Mouse (Mus musculus): Measurements from ENCODE around the gene Atg10.
"Not testable (repeated sequence)": the region's sequence is repeated elsewhere in the genome, so short reads cannot be mapped to it uniquely, and the experiment has no call there.

The Atg10 gene

DNA sequence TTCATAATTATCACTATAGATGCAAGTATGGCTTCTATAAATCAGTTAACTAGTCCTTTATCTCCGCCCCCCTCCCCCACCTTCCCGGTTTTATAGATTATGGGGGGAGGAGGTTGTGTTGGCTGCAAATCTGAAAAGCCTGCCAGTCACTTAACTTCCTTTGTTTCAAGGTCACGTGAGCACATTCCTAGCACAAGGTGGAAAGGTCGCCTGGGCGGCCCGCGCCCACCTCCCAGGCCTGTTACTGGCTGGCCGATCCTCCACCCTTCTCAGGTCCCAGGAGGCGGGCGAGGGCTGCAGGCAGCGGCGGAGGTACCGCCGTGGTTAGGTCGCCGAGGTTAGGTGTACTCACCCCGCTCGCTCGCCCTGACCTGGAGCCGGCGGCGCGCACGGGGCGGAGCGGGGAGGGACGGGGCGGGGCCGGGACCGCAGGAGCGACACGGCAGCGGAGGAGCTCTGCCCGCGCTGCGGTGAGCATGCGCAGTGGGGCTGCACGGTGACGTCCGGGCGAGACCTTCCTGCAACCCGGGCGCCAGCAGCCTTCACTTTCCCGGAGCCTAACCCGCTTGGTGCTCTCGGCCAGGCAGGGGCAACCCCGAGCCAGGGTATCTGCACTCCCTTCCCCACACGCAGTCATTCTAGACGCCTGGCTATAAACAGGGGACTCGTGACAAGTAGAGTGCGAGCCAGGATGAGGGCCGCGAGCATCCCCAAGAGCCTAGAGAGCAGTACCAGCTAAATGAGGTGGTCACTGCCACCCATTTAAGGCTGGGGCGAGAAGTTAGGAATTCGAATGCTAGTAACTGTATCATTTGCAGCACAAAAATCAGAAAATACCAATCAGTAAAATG lies at the start of gene Atg10:
Gene Atg10, minus strand, starts transcription at position 382 of the 851 bp plus-strand sequence.
- peak; percentile 96 for DNase-seq

DNA sequence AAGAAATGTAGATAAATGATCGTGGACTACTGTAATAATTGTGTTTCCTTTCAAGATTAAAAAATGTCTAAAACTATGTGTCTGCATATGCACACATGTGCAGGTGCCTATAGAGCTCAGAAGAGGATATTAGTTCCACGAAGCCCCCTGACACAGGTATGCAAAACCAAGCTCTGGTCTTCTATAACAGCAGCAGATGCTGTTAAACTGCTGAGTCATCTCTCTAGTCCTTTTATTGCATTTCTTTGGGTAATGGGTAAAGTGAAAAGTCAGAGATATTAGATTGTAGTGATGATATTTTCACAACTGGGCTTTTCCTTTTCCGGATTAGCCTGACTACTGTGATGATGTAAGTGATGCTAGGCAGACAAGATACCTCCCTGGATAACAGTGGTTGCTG lies 28.6 kb upstream of the Atg10 start:
- no peak for DNase-seq

DNA sequence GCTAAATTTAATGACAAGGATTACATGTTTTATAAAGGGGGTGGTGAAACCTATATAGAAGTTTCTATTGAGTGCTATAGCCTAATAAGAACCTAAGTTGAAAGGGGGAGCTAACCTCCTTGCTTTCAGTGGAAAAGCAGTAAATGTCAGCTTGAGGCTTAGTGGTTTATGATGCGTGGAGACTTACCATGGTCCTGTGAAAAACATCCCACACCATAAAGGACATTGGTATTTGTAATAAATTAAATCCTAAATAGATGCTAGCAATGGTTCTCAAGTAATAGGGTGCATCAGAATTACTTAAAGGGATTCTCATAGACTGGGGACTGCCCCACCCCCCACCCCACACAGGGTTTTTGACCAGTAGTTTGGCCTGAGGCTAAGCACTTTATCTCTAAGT lies 27.9 kb upstream of the Atg10 start:
- no peak for DNase-seq

DNA sequence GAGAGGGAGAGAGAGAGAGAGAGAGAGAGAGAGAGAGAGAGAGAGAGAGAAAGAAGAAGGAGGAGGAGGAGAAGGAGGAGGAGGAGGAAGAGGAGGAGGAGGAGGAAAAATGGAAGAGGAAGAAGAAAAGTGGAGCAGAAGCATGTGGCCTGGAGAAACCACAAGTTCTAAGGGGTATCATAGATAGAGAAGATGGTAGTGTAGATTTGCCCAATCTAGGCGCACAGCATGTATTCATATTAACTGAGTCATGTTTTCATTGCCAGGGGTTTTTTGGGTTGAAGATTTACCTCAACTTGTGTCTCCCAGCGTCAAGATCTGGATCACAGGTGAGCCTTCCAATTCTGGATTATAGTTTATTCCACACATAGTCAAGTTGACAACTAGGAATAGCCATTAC lies 26.3 kb upstream of the Atg10 start:
- DNase-seq, result not testable (repeated sequence)

DNA sequence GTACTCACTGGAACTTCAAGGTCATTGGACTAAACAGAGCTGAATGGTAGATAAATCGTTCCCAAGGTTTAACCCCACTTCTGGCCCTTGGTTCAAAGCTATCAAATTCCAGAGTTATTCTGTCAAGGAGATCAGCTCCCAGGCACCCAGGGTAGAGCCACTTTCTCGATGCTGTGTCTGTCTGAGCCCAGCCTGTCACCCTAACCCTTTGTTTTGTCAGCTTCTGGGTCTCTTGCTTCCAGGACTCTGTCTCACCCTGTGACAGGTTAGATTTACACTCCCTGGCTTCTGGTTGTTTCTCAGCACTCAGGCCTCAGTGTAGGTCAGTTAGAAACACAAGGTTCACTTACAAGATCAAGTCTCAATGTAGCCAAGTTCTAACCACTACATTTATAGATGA lies 22.7 kb upstream of the Atg10 start:
- DNase-seq, result no peak

DNA sequence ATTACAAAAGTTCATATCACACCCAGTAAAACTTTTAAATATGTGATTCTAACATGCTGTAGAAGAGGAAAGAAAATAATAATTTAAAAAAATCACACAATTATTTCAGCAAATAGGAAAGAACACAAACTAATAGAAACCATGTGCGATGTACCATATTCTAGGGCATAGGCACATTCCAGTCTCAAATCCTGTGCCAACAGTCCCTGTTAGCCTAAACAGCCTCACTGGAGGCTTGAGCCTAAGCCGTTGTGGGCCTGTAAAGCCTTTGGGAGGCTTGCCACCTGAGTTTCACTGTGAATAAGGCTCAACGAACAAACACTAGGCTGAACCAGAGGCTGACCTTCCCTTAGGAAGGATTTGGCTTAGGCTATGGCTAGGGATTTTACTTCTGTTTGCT lies 14.2 kb upstream of the Atg10 start:
- DNase-seq, result no peak

DNA sequence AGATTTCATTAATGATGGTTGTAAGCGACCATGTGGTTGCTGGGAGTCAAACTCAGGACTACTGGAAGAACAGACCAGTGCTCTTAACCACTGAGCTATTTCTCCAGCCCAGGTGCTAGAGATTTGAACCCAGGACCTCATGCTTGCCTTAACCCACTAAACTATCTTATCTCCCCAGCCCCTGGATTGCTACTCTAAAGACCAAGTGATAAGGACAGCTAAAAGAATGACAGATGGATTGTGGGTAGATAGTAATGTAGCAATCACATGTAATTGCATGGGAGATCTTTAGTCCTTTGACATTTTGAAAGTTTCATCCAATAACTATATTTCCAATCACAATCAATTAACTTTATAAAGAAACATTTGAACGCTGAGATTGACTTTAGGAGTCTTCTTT lies 13.1 kb upstream of the Atg10 start:
- DNase-seq, result no peak

DNA sequence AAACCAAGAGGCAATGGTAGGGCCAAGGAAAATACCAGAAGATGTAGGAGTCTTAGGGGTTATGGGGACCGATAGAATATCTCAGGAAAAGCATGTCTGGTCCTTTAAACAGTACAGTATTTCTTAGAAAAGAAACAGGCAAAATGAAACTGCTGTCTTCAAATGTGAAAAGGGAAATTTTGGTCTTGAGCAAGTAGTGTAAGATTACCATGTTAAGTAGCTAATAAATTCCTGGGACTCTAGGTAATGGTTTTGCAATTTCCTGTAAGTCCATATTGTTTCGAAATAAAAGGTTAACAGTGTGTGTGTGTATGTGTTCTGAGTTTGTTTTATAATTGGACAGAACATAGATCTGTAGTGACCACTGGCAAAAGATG lies 658 bp upstream of the Atg10 start:
- no peak for DNase-seq

DNA sequence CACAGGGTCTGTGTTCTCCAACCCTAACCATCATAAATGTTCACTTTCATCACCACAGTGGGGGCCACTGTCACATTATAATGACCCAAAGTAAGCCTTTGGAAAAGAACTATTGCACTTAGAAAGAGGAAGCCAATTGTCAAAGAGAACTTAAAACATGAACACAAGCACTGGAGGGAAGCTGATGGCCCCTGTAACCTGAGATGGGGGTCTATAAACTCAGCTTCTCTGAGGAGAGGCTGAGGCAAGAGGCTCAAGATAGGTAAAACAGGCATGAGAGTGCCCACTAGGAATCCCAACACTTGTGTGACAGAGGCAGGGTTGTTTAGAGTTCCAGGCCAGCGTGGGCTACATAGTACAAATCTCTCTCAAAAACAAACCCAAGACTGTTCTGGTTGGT lies 705 bp downstream of the Atg10 start:
- no peak for DNase-seq

DNA sequence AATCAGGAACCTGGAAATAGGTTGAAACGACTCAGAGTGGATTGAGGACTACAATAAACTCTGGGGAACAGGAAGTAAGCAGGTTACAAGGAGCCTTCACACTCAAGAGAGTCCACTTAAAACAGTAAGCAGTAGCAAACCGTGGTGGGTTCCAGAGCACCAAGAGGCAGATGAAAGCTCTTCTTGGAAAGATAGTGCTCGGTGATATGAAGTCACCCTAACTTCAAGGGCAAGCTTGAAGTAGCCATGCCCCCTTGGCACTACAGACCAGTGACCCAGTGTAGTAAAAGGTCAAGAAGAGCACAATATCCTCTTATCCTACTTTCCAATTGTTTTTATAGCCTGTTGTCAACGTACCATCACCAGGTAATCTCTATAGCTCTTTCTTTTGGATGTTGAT lies 2.1 kb downstream of the Atg10 start:
- DNase-seq, result no peak

DNA sequence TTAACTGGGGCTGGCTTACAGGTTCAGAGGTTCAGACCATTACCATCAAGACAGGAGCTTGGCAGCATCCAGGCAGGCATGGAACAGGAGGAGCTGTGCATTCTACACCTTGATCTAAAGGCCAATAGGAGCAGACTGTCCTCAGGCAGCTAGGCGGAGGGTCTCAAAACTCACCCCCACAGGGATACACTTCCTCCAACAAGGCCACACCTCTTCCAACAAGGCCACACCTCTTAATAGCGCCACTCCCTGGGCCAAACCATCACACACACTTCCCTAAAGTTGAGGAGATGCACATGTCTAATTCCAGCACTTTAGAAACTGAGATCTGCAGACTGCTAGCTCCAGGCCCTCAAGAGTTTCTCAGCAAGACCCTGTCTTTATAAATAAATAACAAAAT lies 6.1 kb downstream of the Atg10 start:
- DNase-seq, result no peak

DNA sequence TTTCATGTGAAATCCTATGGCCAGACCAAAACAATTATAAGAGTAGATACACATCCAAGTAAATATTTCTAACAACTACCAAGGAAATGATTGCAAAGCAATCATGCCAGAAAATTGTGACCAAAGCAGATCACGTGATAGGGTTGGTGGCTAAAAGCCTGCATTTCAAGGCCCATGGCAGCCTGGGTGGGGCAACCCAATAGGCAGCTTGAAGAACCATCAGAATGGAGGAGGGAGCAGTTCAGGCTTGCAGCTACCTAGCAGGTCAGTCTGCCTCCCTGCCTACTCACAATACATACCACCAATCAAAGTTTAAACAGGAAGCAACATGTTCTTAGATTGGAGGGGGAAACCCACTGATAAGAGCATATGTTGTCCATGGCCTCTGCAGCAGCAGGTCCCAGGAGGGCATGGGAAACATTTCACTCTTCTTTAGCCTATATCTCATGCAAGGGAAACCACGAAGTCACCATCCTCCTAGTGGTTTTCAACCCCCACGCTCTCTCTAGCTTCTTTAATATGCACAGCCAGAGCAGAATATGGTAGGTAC lies 7.0 kb downstream of the Atg10 start:
- DNase-seq, result no peak

DNA sequence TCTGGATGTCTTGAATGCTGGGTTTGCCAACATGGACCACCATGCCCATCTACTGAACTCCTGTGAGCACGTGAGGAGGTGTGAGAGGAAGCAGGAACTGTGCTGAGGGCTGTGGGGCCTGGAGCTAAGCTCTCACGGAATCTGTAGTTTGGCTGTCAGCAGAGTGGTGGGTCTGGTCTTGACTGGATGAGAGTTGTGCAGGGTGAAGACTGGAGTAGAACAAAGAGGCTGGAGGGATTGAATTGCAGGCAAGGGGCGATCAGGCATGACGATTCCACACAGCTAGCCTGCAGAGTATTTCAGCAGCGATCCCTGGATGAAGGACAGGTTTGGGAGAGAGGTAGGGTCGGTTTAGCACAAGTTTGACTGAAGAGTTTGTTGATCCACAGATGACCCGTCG lies 10.8 kb downstream of the Atg10 start:
- no peak for DNase-seq

DNA sequence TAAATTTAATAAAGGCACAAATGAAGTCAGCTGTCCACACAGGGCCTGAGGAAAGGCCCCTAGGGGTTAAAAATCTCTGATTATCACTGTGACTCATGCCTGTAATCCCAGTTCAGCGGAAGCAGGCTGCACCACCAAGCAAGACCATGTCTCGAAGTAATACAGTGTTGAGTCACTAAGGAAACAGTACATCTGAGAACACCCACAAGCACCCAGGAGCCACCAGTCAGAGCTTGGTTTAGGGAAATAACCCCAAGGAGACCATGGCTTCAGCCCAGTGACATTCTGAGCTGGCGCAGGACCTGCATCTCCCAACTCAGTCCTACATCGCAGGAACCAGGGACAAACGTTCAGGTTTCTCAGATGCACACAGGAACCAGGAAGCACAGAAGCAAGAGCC lies 17.5 kb downstream of the Atg10 start:
- no peak for DNase-seq

DNA sequence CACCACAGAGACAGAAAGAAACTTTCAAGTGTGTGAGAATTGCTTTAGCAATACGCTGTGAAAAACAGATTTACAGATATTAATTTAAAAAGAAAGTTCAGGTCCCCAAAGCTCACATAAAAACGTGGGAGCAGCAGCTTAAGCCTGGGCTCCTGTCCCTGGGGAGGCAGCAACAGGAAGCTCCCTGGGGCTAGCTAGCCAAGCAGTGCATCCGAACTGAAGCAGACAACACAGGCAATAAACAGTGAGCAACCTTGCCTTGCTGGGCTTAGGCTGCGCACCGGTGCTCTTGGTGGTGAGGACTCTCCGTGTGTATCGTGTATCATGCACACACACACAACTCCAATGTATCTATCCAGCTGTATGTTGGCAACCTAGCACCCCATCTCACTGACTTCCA lies 21.2 kb downstream of the Atg10 start:
- DNase-seq, result no peak

DNA sequence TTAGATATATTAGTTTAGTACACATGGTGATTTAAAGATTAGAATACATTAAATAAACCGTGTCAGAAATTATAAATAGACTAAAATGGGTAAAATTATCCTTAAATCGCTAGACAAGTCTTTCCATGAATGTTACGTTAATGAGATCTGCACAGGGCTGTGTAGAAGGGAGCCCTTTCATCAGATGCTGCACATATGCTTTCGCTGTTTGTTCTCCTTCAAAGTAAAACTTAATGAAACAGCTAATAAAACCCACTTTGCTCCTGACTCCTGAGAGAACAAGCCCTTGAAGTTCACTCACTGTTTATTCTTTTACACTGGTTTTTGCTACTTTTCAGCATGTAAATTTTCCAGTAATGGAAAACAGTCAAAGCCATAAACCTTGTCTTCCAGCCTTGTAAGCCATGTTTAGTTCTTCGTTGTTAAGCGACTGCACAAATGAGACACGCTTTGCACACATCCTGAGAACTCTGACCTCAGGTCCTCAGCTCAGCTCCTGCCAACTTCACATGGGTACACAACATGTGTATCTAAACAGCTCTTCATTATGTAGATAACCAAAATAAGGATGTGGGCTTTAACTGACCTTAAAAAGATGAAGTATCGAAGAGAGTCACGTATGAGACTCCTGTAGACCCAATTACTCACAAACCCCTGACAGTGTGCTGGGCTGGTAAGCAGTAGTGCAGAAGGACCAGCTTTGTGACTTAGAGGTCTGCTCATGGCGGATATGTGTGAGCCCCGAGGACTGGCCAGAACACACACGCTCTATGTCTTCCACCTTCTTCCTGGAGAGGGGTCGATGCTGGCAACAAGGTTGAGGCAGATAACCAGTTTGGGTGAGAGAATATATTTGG lies 36.2 kb downstream of the Atg10 start:
- DNase-seq, result no peak

DNA sequence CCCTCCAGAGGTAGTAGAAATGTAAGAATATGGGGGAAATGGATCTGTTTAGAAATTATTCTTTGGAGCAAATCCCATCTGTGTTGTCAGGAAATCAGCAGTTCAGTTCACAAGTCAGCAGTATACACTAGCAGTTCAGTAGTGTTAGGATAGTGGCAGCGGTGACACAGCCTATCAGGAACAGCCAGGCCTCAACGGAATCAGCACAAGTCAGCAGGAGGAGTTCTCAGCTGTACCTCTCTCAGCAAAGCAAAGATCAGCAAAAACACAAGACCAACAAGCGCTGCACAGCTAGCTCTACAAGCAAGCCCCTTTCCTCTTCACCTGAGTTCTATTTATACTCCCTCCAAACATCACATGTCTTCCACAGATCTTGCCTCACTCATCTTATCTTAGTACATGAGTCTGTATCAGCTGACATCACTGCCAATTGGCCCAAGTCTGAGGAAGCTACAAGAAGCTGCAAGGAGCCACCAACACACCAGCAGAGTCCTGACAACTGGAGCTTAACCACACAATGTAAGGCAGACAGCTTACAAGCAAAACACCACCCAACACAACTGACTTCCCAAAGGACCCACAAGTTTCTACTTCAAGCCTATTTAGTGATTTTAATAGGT lies 38.4 kb downstream of the Atg10 start:
- DNase-seq, result no peak

DNA sequence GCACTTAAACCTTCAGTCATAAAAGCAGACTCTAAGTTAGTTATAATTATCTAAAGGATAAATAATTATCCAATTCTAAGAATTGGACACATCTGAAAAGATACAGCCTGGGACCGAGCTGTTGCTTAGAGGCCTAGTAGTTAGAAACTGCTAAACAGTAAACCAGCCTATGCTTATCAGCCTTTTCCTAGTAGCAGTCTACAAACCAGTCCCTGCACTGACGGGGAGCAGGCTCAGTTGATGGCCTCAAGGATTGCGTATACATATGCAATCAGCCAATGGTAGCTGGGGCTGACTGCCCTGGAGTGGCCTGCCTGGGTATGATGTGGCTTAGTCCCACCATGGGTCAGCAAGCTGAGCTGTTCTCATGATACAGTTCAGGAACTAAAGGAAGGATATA lies 39.5 kb downstream of the Atg10 start:
- DNase-seq, result no peak

DNA sequence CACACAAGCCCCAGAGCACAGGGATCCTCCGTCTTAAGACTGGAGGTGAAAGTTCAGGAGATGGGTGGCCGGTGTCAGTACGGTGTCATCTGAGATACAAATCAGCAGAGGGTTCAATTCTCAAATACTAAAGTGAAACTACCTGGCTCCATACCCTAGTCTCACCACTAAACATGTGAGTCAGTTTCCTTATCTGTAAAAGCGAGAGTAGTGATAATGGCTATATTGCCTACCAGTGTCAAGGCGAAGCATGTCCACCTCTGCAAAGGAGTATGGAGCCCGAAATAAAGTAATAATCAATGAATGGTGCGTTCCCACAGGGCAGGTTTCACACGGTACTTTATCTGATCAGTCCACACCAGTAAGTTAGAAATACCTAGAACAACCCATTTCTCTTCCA lies 43.4 kb downstream of the Atg10 start:
- no peak for DNase-seq

DNA sequence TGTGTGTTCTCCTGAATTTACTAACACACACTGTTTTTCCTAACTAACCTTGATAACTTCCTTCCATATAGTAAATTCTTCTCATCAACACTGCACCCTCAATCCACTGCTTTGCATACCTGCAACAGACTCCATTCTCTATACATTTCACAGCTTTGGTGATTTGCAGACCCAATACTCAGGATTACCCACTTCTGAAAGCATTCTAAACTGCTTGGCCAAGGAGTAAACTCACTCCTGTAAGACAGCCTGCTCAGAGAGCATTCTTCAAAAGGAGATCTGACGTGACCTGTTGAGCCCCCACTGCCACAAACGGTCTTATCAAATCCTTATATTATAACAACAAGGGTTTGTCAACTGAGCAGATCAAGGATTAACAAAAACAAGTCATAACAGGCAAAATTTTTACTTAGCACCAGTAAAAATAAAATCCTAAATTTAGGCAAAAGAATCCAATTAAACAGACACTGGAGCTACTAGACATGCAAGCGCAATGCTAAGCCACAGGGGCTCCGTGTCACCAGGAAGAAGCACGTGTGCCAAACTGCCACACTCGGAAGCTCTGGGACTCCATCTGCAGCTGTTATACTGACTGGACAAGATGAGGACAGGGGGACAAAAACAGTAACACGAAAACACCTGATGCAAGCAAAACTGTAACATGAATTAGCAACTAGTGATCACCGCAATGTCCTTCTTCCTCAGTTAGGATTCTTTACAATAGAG lies 44.4 kb downstream of the Atg10 start:
- DNase-seq, result no peak

DNA sequence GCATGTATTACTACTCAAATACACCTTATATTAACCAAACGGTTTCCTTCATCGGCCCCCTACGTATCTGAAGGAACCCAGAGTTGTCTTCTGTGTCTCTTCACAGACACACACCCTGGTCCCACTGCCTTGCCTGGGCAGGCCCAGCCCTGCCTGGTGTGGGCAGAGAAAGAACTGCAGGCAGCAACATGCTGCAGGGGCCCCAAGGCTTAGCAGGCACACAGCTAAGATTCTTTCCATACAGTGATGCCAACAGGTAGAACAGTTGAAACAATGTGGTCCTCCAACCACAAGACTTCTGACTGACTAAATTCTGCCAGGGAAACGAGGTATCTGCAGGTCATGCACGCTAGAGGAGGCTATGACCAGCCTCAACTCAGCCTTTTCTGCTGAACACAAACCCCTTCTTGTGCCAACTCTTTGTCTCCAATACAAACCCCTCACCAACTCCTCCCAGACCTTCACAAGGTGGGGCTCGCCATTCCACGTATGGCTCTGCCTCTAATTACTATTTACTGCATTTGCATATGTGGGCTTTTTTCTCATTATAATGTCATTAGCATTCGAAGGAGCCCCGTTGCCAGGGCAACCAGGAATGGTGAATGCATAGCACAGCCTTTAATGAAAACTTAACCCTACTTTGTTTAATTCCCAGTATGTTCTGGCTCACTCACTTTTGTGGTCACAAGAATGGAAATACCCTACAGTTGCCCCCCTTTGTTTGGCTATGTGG lies 45.2 kb downstream of the Atg10 start:
- DNase-seq, result no peak

DNA sequence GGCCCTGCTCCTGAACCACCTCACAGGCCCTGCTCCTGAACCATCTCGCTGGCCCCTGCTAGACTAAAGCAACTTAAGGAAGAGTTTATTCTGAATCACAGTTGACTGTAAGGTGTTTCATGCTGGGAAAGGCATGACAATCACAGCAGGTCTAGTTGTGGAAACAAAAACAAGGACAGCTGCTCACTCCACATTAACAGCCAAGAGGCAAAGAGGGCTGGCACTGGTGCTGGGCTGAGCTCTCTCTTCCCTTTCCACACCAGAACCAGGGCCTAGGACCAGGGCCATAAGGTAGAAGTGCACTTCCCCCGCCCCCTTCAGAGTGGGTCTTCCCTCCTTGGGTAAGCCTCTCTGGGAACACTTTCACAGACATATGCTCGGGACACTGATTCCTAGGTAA lies 48.4 kb downstream of the Atg10 start:
- no peak for DNase-seq
